Mouse (Mus musculus): Measurements from ENCODE around the gene Stra8. TPM values are rescaled to one million over a fixed set of nuclear protein-coding genes. Genes with fewer than 3 reads are reported as not detected.
A peak's percentile ranks its signal among the peaks of the same experiment; 100 is the strongest.

The Stra8 gene
- polyA plus RNA-seq, 1 experiment from 2014 or later: not detected

- Histone ChIP-seq H3K27me3 (no peaks in the 10 kb centered on the region), H3K9me3 (no peaks in the 10 kb centered on the region), H3K36me3 (peaks cover 21% of the 10 kb centered on the region; the same call in 1 of the 2 replicates), H3K4me1 (replicated peaks) (peaks cover 20% of the 10 kb centered on the region), H3K4me2 (no peak overlapping the region), H3K27ac (replicated peaks) (no peak overlapping the region), H3K4me3 (no peak overlapping the region), H3K9ac (no peak overlapping the region)
- 58% methylated on average over 6 of the region's 6 CpGs for WGBS
- no peak for ATAC-seq (ENCODE audit: low FRiP score, low read depth)
These were observed 40.0 kb upstream of the Stra8 start for GRCm38 (mm10) chr6:34879911-34880475.

GRCm38 (mm10) chr6:34884724-34885123 lies 35.2 kb upstream of the Stra8 start:
- ATAC-seq (ENCODE audit: low FRiP score, low read depth): no peak
- H3K36me3 ChIP-seq: peaks cover 39% of the 10 kb centered on the region

GRCm38 (mm10) chr6:34887131-34887850 lies 32.7 kb upstream of the Stra8 start:
- peaks cover 51% of the 10 kb centered on the region for H3K36me3 ChIP-seq
- no peak overlapping the region for H3K4me3 ChIP-seq
- no peaks in the 10 kb centered on the region for H3K27me3 ChIP-seq
- no peaks in the 10 kb centered on the region for H3K4me1 ChIP-seq (replicated peaks)
- no peaks in the 10 kb centered on the region for H3K9me3 ChIP-seq
- ATAC-seq (ENCODE audit: low FRiP score, low read depth): 0 out of 2 replicates have a peak, but pooled peaks have one; percentile 36
- no peak overlapping the region for H3K9ac ChIP-seq
- no peak overlapping the region for H3K27ac ChIP-seq (replicated peaks)
- WGBS: 24% methylated on average over 6 of the region's 6 CpGs
- no peak overlapping the region for H3K4me2 ChIP-seq

More at GRCm38 (mm10) chr6:34884724-34885123, 35.2 kb upstream of the Stra8 start:
- Histone ChIP-seq H3K27me3 (no peaks in the 10 kb centered on the region), H3K9me3 (no peaks in the 10 kb centered on the region), H3K9ac (no peak overlapping the region), H3K4me3 (no peak overlapping the region), H3K4me2 (no peak overlapping the region), H3K27ac (replicated peaks) (no peak overlapping the region), H3K4me1 (replicated peaks) (no peaks in the 10 kb centered on the region)
- 84% methylated on average over 7 of the region's 7 CpGs for WGBS

GRCm38 (mm10) chr6:34889185-34889584 lies 30.8 kb upstream of the Stra8 start:
- H3K4me1 ChIP-seq (replicated peaks): no peaks in the 10 kb centered on the region
- H3K9me3 ChIP-seq: no peaks in the 10 kb centered on the region
- H3K4me3 ChIP-seq: no peak overlapping the region
- no peak overlapping the region for H3K4me2 ChIP-seq
- no peak overlapping the region for H3K9ac ChIP-seq
- WGBS: 48% methylated on average over 4 of the region's 4 CpGs
- peaks cover 50% of the 10 kb centered on the region for H3K36me3 ChIP-seq
- no peak for ATAC-seq (ENCODE audit: low FRiP score, low read depth)
- no peak overlapping the region for H3K27ac ChIP-seq (replicated peaks)
- no peaks in the 10 kb centered on the region for H3K27me3 ChIP-seq

- H3K4me2 ChIP-seq: no peak overlapping the region
- H3K4me1 ChIP-seq (replicated peaks): no peaks in the 10 kb centered on the region
- H3K4me3 ChIP-seq: no peak overlapping the region
- no peak for ATAC-seq (ENCODE audit: low FRiP score, low read depth)
- no peak overlapping the region for H3K9ac ChIP-seq
- no peaks in the 10 kb centered on the region for H3K27me3 ChIP-seq
- H3K36me3 ChIP-seq: peaks cover 54% of the 10 kb centered on the region
- H3K27ac ChIP-seq (replicated peaks): no peak overlapping the region
- 83% methylated on average over 7 of the region's 7 CpGs for WGBS
- no peaks in the 10 kb centered on the region for H3K9me3 ChIP-seq
These were observed 24.4 kb upstream of the Stra8 start for GRCm38 (mm10) chr6:34895569-34895968.

GRCm38 (mm10) chr6:34896168-34896780 lies 23.7 kb upstream of the Stra8 start:
- no peak for ATAC-seq (ENCODE audit: low FRiP score, low read depth)
- no peaks in the 10 kb centered on the region for H3K9me3 ChIP-seq
- H3K4me2 ChIP-seq: no peak overlapping the region
- no peaks in the 10 kb centered on the region for H3K27me3 ChIP-seq
- WGBS: 58% methylated on average over 16 of the region's 16 CpGs
- no peak overlapping the region for H3K9ac ChIP-seq
- no peak overlapping the region for H3K4me3 ChIP-seq
- H3K36me3 ChIP-seq: peaks cover 47% of the 10 kb centered on the region
- no peak overlapping the region for H3K27ac ChIP-seq (replicated peaks)
- H3K4me1 ChIP-seq (replicated peaks): no peaks in the 10 kb centered on the region

- H3K9ac ChIP-seq: no peak overlapping the region
- H3K27ac ChIP-seq (replicated peaks): no peak overlapping the region
- 94% methylated on average over 2 of the region's 2 CpGs for WGBS
- peaks cover 42% of the 10 kb centered on the region for H3K36me3 ChIP-seq
- H3K27me3 ChIP-seq: no peaks in the 10 kb centered on the region
- 0 out of 2 replicates have a peak, but pooled peaks cover 5% of the 10 kb centered on the region for H3K4me1 ChIP-seq (replicated peaks)
- H3K9me3 ChIP-seq: no peaks in the 10 kb centered on the region
- no peak overlapping the region for H3K4me2 ChIP-seq
- no peak for ATAC-seq (ENCODE audit: low FRiP score, low read depth)
- no peak overlapping the region for H3K4me3 ChIP-seq
These were observed 20.8 kb upstream of the Stra8 start for GRCm38 (mm10) chr6:34899127-34899526.

GRCm38 (mm10) chr6:34900990-34901389 lies 19.0 kb upstream of the Stra8 start:
- no peak overlapping the region for H3K4me2 ChIP-seq
- no peak for ATAC-seq (ENCODE audit: low FRiP score, low read depth)
- WGBS: 69% methylated on average over 2 of the region's 2 CpGs
- H3K9me3 ChIP-seq: no peaks in the 10 kb centered on the region
- peaks cover 41% of the 10 kb centered on the region for H3K36me3 ChIP-seq
- H3K4me3 ChIP-seq: no peak overlapping the region
- no peaks in the 10 kb centered on the region for H3K27me3 ChIP-seq
- H3K27ac ChIP-seq (replicated peaks): no peak overlapping the region
- H3K4me1 ChIP-seq (replicated peaks): 0 out of 2 replicates have a peak, but pooled peaks cover 5% of the 10 kb centered on the region
- no peak overlapping the region for H3K9ac ChIP-seq

- 0 out of 2 replicates have a peak, but pooled peaks cover 5% of the 10 kb centered on the region for H3K4me1 ChIP-seq (replicated peaks)
- no peak overlapping the region for H3K27ac ChIP-seq (replicated peaks)
- 53% methylated on average over 9 of the region's 9 CpGs for WGBS
- no peak overlapping the region for H3K9ac ChIP-seq
- no peak overlapping the region for H3K4me3 ChIP-seq
- no peak; the same call in 1 of the 2 replicates for ATAC-seq (ENCODE audit: low FRiP score, low read depth)
- H3K4me2 ChIP-seq: no peak overlapping the region
- no peaks in the 10 kb centered on the region for H3K9me3 ChIP-seq
- no peaks in the 10 kb centered on the region for H3K27me3 ChIP-seq
- peaks cover 44% of the 10 kb centered on the region for H3K36me3 ChIP-seq
These were observed 18.0 kb upstream of the Stra8 start for GRCm38 (mm10) chr6:34901911-34902444.

GRCm38 (mm10) chr6:34902578-34902977 lies 17.4 kb upstream of the Stra8 start:
- no peak overlapping the region for H3K4me2 ChIP-seq
- no peak overlapping the region for H3K27ac ChIP-seq (replicated peaks)
- no peak for ATAC-seq (ENCODE audit: low FRiP score, low read depth)
- H3K9ac ChIP-seq: no peak overlapping the region
- 92% methylated on average over 7 of the region's 7 CpGs for WGBS
- H3K4me1 ChIP-seq (replicated peaks): 0 out of 2 replicates have a peak, but pooled peaks cover 5% of the 10 kb centered on the region
- no peak overlapping the region for H3K4me3 ChIP-seq
- H3K27me3 ChIP-seq: no peaks in the 10 kb centered on the region
- no peaks in the 10 kb centered on the region for H3K9me3 ChIP-seq
- H3K36me3 ChIP-seq: peaks cover 46% of the 10 kb centered on the region

GRCm38 (mm10) chr6:34903441-34903840 lies 16.5 kb upstream of the Stra8 start:
- Histone ChIP-seq H3K27ac (replicated peaks) (no peak overlapping the region), H3K9me3 (no peaks in the 10 kb centered on the region), H3K4me3 (no peak overlapping the region), H3K9ac (no peak overlapping the region), H3K36me3 (peaks cover 42% of the 10 kb centered on the region), H3K27me3 (no peaks in the 10 kb centered on the region), H3K4me1 (replicated peaks) (peaks cover 5% of the 10 kb centered on the region; the same call in 1 of the 2 replicates), H3K4me2 (no peak overlapping the region)
- no peak for ATAC-seq (ENCODE audit: low FRiP score, low read depth)
- WGBS: 90% methylated on average over 5 of the region's 5 CpGs

- Histone ChIP-seq H3K9me3 (no peaks in the 10 kb centered on the region), H3K9ac (no peak overlapping the region), H3K27me3 (no peaks in the 10 kb centered on the region), H3K4me2 (no peak overlapping the region), H3K4me3 (no peak overlapping the region), H3K36me3 (peaks cover 42% of the 10 kb centered on the region), H3K4me1 (replicated peaks) (peaks cover 9% of the 10 kb centered on the region; the same call in 1 of the 2 replicates), H3K27ac (replicated peaks) (no peak overlapping the region)
- WGBS: 93% methylated on average over 10 of the region's 10 CpGs
- ATAC-seq (ENCODE audit: low FRiP score, low read depth): no peak
These were observed 16.1 kb upstream of the Stra8 start for GRCm38 (mm10) chr6:34903851-34904250.
